Mouse (Mus musculus): ENCODE data around the gene Mfap3l. TPM values are rescaled to one million over a fixed set of nuclear protein-coding genes. Genes with fewer than 3 reads are reported as not detected.

Mfap3l gene
- polyA plus RNA-seq, 1 experiment: 18.2 TPM

DNA sequence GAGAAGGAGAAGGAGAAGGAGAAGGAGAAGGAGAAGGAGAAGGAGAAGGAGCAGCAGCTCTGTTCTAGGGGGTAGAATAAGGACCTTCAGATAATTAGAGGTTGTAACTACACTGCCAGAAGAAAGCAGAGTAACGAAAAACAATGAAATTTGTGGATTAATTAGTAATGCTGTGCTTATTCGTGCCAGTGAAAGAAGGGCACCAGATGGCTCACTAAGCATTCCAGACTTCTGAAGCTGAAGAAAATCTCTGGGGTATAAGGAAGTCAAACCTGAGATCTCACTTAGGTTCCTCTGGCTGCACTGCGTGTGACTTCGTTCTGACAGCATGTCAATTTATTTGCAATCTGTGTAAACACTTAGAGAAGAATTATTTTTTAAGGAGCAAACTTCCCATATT lies 3.6 kb upstream of the Mfap3l start:
- TF ChIP-seq MYOD1 (IDR thresholded peaks at IDR 0.05; ENCODE audit: control insufficient read depth, insufficient read length, low read depth): no peak
- no peak for TF ChIP-seq FOSL1 (IDR thresholded peaks at IDR 0.05; ENCODE audit: insufficient read depth, low read length, poor library complexity, severe bottlenecking)
- no peak for TF ChIP-seq CTCF (IDR thresholded peaks at IDR 0.05; ENCODE audit: control insufficient read depth, insufficient read depth, insufficient read length)
- no peak for TF ChIP-seq CEBPB (IDR thresholded peaks at IDR 0.05; ENCODE audit: low read depth)
- no peak overlapping the region for H3K4me3 ChIP-seq (ENCODE audit: insufficient read depth, poor library complexity, severe bottlenecking)
- H3K79me3 ChIP-seq (ENCODE audit: low read depth): peaks cover 10% of the 10 kb centered on the region
- peaks cover 13% of the 10 kb centered on the region for H3K79me2 ChIP-seq (ENCODE audit: control insufficient read depth, insufficient read depth)
- no peaks in the 10 kb centered on the region for H3K27me3 ChIP-seq (ENCODE audit: control insufficient read depth, insufficient read depth, insufficient read length)
- H3ac ChIP-seq (ENCODE audit: control insufficient read depth, insufficient read length, low read depth): no peak overlapping the region
- H3K36me3 ChIP-seq (ENCODE audit: control insufficient read depth, insufficient read depth): no peaks in the 10 kb centered on the region

DNA sequence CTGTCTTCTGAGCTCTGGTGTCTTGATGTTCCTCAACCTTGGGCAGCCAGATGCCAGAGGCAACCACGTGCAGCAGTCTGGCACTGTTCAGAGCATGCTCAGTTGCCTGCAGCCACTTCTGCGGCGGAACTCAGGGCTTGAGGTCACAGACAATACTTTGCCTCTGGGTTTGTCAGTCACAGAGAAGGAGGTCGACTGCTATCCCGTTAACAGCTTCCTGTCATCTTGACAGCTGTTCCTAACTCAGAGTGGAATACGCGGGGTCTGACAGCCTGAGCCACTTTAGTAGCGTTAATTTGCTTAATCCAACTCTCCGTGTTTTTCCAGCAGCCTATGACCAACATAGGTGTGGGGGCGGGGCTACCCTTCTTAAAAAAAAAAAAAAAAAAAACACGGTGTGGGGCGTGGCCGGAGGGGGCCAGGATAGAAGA lies 1.1 kb upstream of the Mfap3l start:
- Histone ChIP-seq H3K79me3 (ENCODE audit: low read depth) (peaks cover 32% of the 10 kb centered on the region), H3K27me3 (ENCODE audit: control insufficient read depth, insufficient read depth, insufficient read length) (no peaks in the 10 kb centered on the region), H3K36me3 (ENCODE audit: control insufficient read depth, insufficient read depth) (peaks cover 12% of the 10 kb centered on the region), H3K79me2 (ENCODE audit: control insufficient read depth, insufficient read depth) (peaks cover 37% of the 10 kb centered on the region), H3K4me3 (ENCODE audit: insufficient read depth, poor library complexity, severe bottlenecking) (no peak overlapping the region), H3ac (ENCODE audit: control insufficient read depth, insufficient read length, low read depth) (no peak overlapping the region)
- peak; percentile 56 for TF ChIP-seq MYOD1 (IDR thresholded peaks at IDR 0.05; ENCODE audit: control insufficient read depth, insufficient read length, low read depth)
- no peak for TF ChIP-seq MYOG (IDR thresholded peaks at IDR 0.05; ENCODE audit: control insufficient read depth, extremely low read depth, insufficient read length)
- no peak for TF ChIP-seq FOSL1 (IDR thresholded peaks at IDR 0.05; ENCODE audit: insufficient read depth, low read length, poor library complexity, severe bottlenecking)
- TF ChIP-seq USF1 (IDR thresholded peaks at IDR 0.05; ENCODE audit: low read depth): peak; percentile 69
- TF ChIP-seq CTCF (IDR thresholded peaks at IDR 0.05; ENCODE audit: control insufficient read depth, insufficient read depth, insufficient read length): no peak
- no peak for TF ChIP-seq MAX (IDR thresholded peaks at IDR 0.05)

DNA sequence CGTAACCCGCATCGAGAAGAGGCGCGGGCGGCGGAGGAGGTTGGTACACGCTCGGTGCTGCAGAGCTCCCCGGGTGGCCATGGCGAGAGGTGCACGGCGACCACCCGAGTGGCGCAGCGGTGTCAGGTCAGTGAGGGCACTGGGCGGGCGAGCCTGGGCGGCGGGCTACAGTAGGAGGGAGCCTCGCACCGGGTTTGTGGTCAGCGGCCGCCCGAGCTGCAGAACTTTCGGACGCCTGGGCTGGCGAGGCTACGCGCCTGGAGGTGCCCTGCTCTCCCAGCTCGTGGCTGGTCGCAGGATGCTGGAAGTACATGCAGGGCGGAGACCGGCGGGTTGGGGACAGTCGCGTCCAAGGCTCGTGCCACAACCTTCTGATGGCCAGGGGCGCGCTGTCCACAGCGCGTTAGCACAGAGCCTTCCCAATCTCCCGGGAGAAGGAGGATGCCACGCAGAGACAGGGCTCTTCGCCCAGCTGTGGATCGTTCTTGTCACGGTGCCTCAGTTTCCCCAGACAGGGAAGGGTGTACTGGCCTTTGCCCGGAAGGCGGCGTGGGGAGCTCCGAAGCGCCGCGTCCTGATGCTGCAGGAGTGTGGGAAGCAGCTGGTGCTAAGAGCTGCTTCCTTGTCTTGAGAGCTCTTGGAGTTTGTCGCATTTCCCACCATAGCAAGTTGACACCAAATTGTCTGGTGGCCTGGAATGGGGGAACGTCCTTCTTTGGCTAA lies 467 bp downstream of the Mfap3l start:
- TF ChIP-seq MYOD1 (IDR thresholded peaks at IDR 0.05; ENCODE audit: control insufficient read depth, insufficient read length, low read depth): no peak
- no peaks in the 10 kb centered on the region for H3K27me3 ChIP-seq (ENCODE audit: control insufficient read depth, insufficient read depth, insufficient read length)
- peaks cover 25% of the 10 kb centered on the region for H3K36me3 ChIP-seq (ENCODE audit: control insufficient read depth, insufficient read depth)
- H3K79me3 ChIP-seq (ENCODE audit: low read depth): peaks cover 48% of the 10 kb centered on the region
- peak overlapping the region; percentile 98 for H3ac ChIP-seq (ENCODE audit: control insufficient read depth, insufficient read length, low read depth)
- H3K4me3 ChIP-seq (ENCODE audit: insufficient read depth, poor library complexity, severe bottlenecking): peak overlapping the region; percentile 74
- peaks cover 53% of the 10 kb centered on the region for H3K79me2 ChIP-seq (ENCODE audit: control insufficient read depth, insufficient read depth)

DNA sequence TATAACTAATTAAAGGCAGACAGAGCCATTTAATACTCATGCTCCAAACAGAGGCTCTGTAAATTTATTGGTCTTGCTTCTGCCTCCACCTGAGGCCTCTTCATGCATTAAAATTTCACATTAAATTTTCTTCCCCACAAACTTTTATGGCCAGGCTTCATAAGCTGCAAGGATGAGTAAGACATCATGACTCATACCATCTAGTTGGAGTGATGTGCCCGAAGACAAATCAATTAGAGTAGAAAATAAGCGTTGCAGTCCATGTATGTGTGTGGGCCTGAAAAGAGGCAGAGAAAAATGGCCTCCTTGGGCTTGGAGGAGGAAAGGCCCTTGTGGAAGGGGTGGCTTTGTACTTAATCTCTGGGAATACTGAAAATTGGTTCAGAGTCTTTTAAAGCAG lies 2.3 kb downstream of the Mfap3l start:
- peaks cover 33% of the 10 kb centered on the region for H3K36me3 ChIP-seq (ENCODE audit: control insufficient read depth, insufficient read depth)
- peaks cover 71% of the 10 kb centered on the region for H3K79me2 ChIP-seq (ENCODE audit: control insufficient read depth, insufficient read depth)
- peaks cover 66% of the 10 kb centered on the region for H3K79me3 ChIP-seq (ENCODE audit: low read depth)
- H3ac ChIP-seq (ENCODE audit: control insufficient read depth, insufficient read length, low read depth): no peak overlapping the region
- TF ChIP-seq CEBPB (IDR thresholded peaks at IDR 0.05; ENCODE audit: low read depth): no peak
- TF ChIP-seq MYOG (IDR thresholded peaks at IDR 0.05; ENCODE audit: control insufficient read depth, extremely low read depth, insufficient read length): no peak
- TF ChIP-seq CTCF (IDR thresholded peaks at IDR 0.05; ENCODE audit: control insufficient read depth, insufficient read depth, insufficient read length): no peak
- TF ChIP-seq FOSL1 (IDR thresholded peaks at IDR 0.05; ENCODE audit: insufficient read depth, low read length, poor library complexity, severe bottlenecking): peak; percentile 78
- TF ChIP-seq USF1 (IDR thresholded peaks at IDR 0.05; ENCODE audit: low read depth): no peak
- H3K4me3 ChIP-seq (ENCODE audit: insufficient read depth, poor library complexity, severe bottlenecking): peak overlapping the region; percentile 74
- H3K27me3 ChIP-seq (ENCODE audit: control insufficient read depth, insufficient read depth, insufficient read length): no peaks in the 10 kb centered on the region

DNA sequence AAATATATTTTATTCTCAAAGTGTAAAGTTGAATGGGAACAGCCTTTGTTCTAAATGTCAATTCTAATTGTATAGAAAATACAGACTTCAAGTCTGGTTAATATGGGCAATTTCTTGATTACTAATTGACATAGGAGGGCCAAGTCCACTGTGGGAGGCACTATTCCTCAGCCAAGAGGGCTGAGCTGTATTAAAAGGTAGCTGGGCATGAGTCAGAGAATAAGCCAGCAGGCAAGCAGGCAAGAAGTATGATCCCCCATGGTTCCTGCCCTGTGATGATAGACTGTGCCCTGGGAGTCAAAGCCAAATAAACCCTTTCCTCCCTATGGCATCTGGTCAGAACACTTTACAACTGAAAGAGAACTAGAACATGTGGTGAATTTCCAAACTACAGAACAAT lies 3.2 kb downstream of the Mfap3l start:
- Histone ChIP-seq H3K79me2 (ENCODE audit: control insufficient read depth, insufficient read depth) (peaks cover 80% of the 10 kb centered on the region), H3K36me3 (ENCODE audit: control insufficient read depth, insufficient read depth) (peaks cover 40% of the 10 kb centered on the region), H3K27me3 (ENCODE audit: control insufficient read depth, insufficient read depth, insufficient read length) (no peaks in the 10 kb centered on the region), H3K4me3 (ENCODE audit: insufficient read depth, poor library complexity, severe bottlenecking) (no peak overlapping the region), H3ac (ENCODE audit: control insufficient read depth, insufficient read length, low read depth) (no peak overlapping the region), H3K79me3 (ENCODE audit: low read depth) (peaks cover 74% of the 10 kb centered on the region)
- no peak for TF ChIP-seq MAX (IDR thresholded peaks at IDR 0.05)
- no peak for TF ChIP-seq MYOD1 (IDR thresholded peaks at IDR 0.05; ENCODE audit: control insufficient read depth, insufficient read length, low read depth)
- no peak for TF ChIP-seq FOSL1 (IDR thresholded peaks at IDR 0.05; ENCODE audit: insufficient read depth, low read length, poor library complexity, severe bottlenecking)
- no peak for TF ChIP-seq CEBPB (IDR thresholded peaks at IDR 0.05; ENCODE audit: low read depth)

DNA sequence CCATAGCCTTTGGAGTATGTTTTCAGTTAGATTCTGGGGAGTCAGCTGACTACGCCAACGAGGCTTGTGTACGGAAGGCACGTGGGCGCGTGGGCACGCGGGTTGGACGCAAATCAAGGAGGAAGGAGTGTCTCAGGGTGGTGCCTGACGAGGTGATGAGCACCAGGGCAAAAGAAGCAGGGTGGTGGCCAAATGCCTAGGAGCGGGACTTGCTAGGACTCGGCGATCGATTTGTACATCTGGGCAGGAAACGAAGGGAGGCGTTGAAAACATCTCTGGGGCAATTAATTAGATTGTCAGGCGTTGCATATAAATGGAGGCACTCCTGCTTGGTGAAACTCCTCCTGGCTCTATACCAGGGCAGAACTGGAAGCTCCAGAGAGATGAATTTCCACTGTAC lies 7.4 kb downstream of the Mfap3l start:
- Histone ChIP-seq H3K79me2 (ENCODE audit: control insufficient read depth, insufficient read depth) (peaks cover 100% of the 10 kb centered on the region), H3ac (ENCODE audit: control insufficient read depth, insufficient read length, low read depth) (no peak overlapping the region), H3K79me3 (ENCODE audit: low read depth) (peaks cover 94% of the 10 kb centered on the region), H3K27me3 (ENCODE audit: control insufficient read depth, insufficient read depth, insufficient read length) (no peaks in the 10 kb centered on the region), H3K36me3 (ENCODE audit: control insufficient read depth, insufficient read depth) (peaks cover 69% of the 10 kb centered on the region), H3K4me3 (ENCODE audit: insufficient read depth, poor library complexity, severe bottlenecking) (no peak overlapping the region)
- TF ChIP-seq MAX (IDR thresholded peaks at IDR 0.05) (no peak), CTCF (IDR thresholded peaks at IDR 0.05; ENCODE audit: control insufficient read depth, insufficient read depth, insufficient read length) (no peak), CEBPB (IDR thresholded peaks at IDR 0.05; ENCODE audit: low read depth) (no peak), MYOD1 (IDR thresholded peaks at IDR 0.05; ENCODE audit: control insufficient read depth, insufficient read length, low read depth) (no peak), USF1 (IDR thresholded peaks at IDR 0.05; ENCODE audit: low read depth) (no peak), MYOG (IDR thresholded peaks at IDR 0.05; ENCODE audit: control insufficient read depth, extremely low read depth, insufficient read length) (no peak), FOSL1 (IDR thresholded peaks at IDR 0.05; ENCODE audit: insufficient read depth, low read length, poor library complexity, severe bottlenecking) (no peak)

Measured in C2C12 (cell line).